Mouse (Mus musculus) olfactory bulb, adult 2 months (tissue): ENCODE measurements around the gene Padi3.

Experiments
- CTCF ChIP-seq: fragments of 200-500 bp; IDR thresholded peaks from 2 replicates; pipeline ENCODE4 v1.5.1; 2012; ENCODE audit warnings: low read depth, mild to moderate bottlenecking, low read length, moderate library complexity; ENCODE audit not compliant: insufficient read depth
- POLR2A ChIP-seq: fragments of 200-500 bp; IDR thresholded peaks from 2 replicates; pipeline ENCODE4 v1.6.1; 2012; ENCODE audit warnings: mild to moderate bottlenecking, low read depth, low read length, moderate library complexity; ENCODE audit not compliant: insufficient read depth

GRCm38 (mm10) chr4:140780507-140780906 is 29.9 kb downstream of the Padi3 start:
- no peak for TF ChIP-seq CTCF
- no peak for TF ChIP-seq POLR2A
